In genomic region chr9:56915116-56915515, GRCm38 (mm10) we compare ENCODE assay signal across 21 mouse cellular contexts. TPM values are rescaled to one million over a fixed set of nuclear protein-coding genes. Genes with fewer than 3 reads are reported as not detected.
DNase-seq lines count a peak whose midpoint lies in the region; ATAC-seq and TF ChIP-seq lines count a peak whose summit lies in the region.
"Had no signal": no experiment of that assay in that cellular context is flagged by ENCODE, and none has a peak within 500 bp of the region (broad histone marks: within the 10 kb centered on the region; RNA-seq: fewer than 3 reads in every experiment).

No protein-coding gene starts in this region.

- ATAC-seq in embryonic facial prominence, embryonic 15.5 days (ENCODE audit: insufficient number of reproducible peaks, low FRiP score, low TSS enrichment, low read depth) = no peak; the same call in 1 of the 2 replicates
- peak; percentile 21 for ATAC-seq in lung, postnatal 0 days
- no peak for ATAC-seq in monocyte, adult 5-6 weeks (replicated peaks; ENCODE audit: insufficient number of reproducible peaks, low FRiP score, low TSS enrichment, poor library complexity, severe bottlenecking)
- ATAC-seq: activated CD4-positive, CD25-positive, alpha-beta regulatory T cell, adult 4 months; forebrain, postnatal 0 days; Patski had no signal

- H3K4me1 ChIP-seq in embryonic facial prominence, embryonic 15.5 days = peaks cover 14% of the 10 kb centered on the region
- peaks cover 5% of the 10 kb centered on the region; the same call in 1 of the 2 replicates for H3K4me1 ChIP-seq in embryonic facial prominence, embryonic 10.5 days
- H3K4me1 ChIP-seq in lung, postnatal 0 days (ENCODE audit: insufficient read depth, low read depth, low read length) = no peaks in the 10 kb centered on the region
- H3K4me1 ChIP-seq: embryonic facial prominence, embryonic 12.5 days; forebrain, embryonic 12.5 days; hindbrain, embryonic 10.5 days had no signal

- H3K9me3 ChIP-seq in embryonic facial prominence, embryonic 15.5 days (replicated peaks) = no peaks in the 10 kb centered on the region
- no peaks in the 10 kb centered on the region for H3K9me3 ChIP-seq in embryonic facial prominence, embryonic 10.5 days
- H3K9me3 ChIP-seq in lung, postnatal 0 days (ENCODE audit: low read length) = no peaks in the 10 kb centered on the region
- H3K9me3 ChIP-seq: embryonic facial prominence, embryonic 12.5 days; forebrain, embryonic 12.5 days; hindbrain, embryonic 10.5 days had no signal

- H3K4me3 ChIP-seq in embryonic facial prominence, embryonic 15.5 days (replicated peaks) = no peak overlapping the region
- no peak overlapping the region for H3K4me3 ChIP-seq in embryonic facial prominence, embryonic 10.5 days
- no peak overlapping the region for H3K4me3 ChIP-seq in lung, postnatal 0 days (ENCODE audit: low read depth, low read length)
- H3K4me3 ChIP-seq: embryonic facial prominence, embryonic 12.5 days; forebrain, embryonic 12.5 days; hindbrain, embryonic 10.5 days had no signal

- H3K9ac ChIP-seq in embryonic facial prominence, embryonic 15.5 days = no peak overlapping the region
- H3K9ac ChIP-seq in lung, postnatal 0 days (replicated peaks; ENCODE audit: low read depth) = no peak overlapping the region
- H3K9ac ChIP-seq: embryonic facial prominence, embryonic 12.5 days; forebrain, embryonic 12.5 days; forebrain, postnatal 0 days; hindbrain, embryonic 14.5 days had no signal

- intact Hi-C loops in left cerebral cortex, postnatal 14 days (cut with DNase I) = no loop called here

- peaks cover 42% of the 10 kb centered on the region for H3K36me3 ChIP-seq in embryonic facial prominence, embryonic 15.5 days
- H3K36me3 ChIP-seq in embryonic facial prominence, embryonic 10.5 days (replicated peaks) = peaks cover 62% of the 10 kb centered on the region
- peaks cover 12% of the 10 kb centered on the region; the same call in 1 of the 2 replicates for H3K36me3 ChIP-seq in lung, postnatal 0 days (ENCODE audit: insufficient read depth, low read length)

- TF ChIP-seq CTCF in lung, postnatal 0 days (IDR thresholded peaks at IDR 0.05) = no peak

- no peak overlapping the region for H3K4me2 ChIP-seq in embryonic facial prominence, embryonic 15.5 days (replicated peaks)
- no peak overlapping the region for H3K4me2 ChIP-seq in lung, postnatal 0 days (replicated peaks; ENCODE audit: low read depth, low read length)
- H3K4me2 ChIP-seq: embryonic facial prominence, embryonic 12.5 days; forebrain, embryonic 12.5 days; heart, embryonic 11.5 days; hindbrain, embryonic 14.5 days had no signal

- no peaks in the 10 kb centered on the region for H3K27me3 ChIP-seq in embryonic facial prominence, embryonic 15.5 days
- no peaks in the 10 kb centered on the region for H3K27me3 ChIP-seq in embryonic facial prominence, embryonic 10.5 days (replicated peaks; ENCODE audit: low read depth, poor library complexity, severe bottlenecking)
- H3K27me3 ChIP-seq in lung, postnatal 0 days (replicated peaks; ENCODE audit: insufficient read depth, low read length) = no peaks in the 10 kb centered on the region
- H3K27me3 ChIP-seq: embryonic facial prominence, embryonic 12.5 days; forebrain, embryonic 12.5 days; Patski had no signal

- no peak for TF ChIP-seq EP300 in lung, postnatal 0 days (IDR thresholded peaks at IDR 0.05)

- DNase-seq in embryonic facial prominence, embryonic 10.5 days (ENCODE audit: low spot score) = no peak
- DNase-seq in lung, postnatal 0 days (ENCODE audit: low spot score) = no peak
- no peak for DNase-seq in lung, postnatal 25 days (ENCODE audit: low spot score)
- peak; percentile 3 for DNase-seq in thymus, postnatal 4 days
- no peak for DNase-seq in thymus, postnatal 25 days
- no peak for DNase-seq in left cerebral cortex, postnatal 14 days (ENCODE audit: low spot score in 2 of 2)
- DNase-seq: cerebellum, adult 2 months; cerebellum, postnatal 10 days; embryo, embryonic 11 days; forebrain, postnatal 0 days had no signal

- WGBS in embryonic facial prominence, embryonic 15.5 days = 63% methylated on average over 1 of the region's 1 CpGs
- 63% methylated on average over 1 of the region's 1 CpGs for WGBS in embryonic facial prominence, embryonic 10.5 days
- WGBS in lung, postnatal 0 days = 79% methylated on average over 1 of the region's 1 CpGs

- peak overlapping the region; percentile 11; the same call in 1 of the 2 replicates for H3K27ac ChIP-seq in embryonic facial prominence, embryonic 15.5 days (replicated peaks)
- H3K27ac ChIP-seq in embryonic facial prominence, embryonic 10.5 days (replicated peaks) = no peak overlapping the region
- H3K27ac ChIP-seq in lung, postnatal 0 days (ENCODE audit: low read length) = no peak overlapping the region
- H3K27ac ChIP-seq: embryonic facial prominence, embryonic 12.5 days; forebrain, embryonic 12.5 days; hindbrain, embryonic 10.5 days; hindbrain, embryonic 14.5 days had no signal

RNA-seq across cellular contexts. Expression of gene Snx33, which starts 13.1 kb away (rescaled TPM):
- 10.3 and 12.2 TPM in 2 replicates for polyA plus RNA-seq in embryonic facial prominence, embryonic 15.5 days (2015; fragmentation: Nextera tagmentation; extraction: Ambion mirVana)
- 10.4 and 11.1 TPM in 2 replicates for polyA plus RNA-seq in embryonic facial prominence, embryonic 10.5 days (2016; fragmentation: Nextera tagmentation; extraction: Ambion mirVana)
- polyA plus RNA-seq in lung, postnatal 0 days (2015; fragmentation: Nextera tagmentation; extraction: Ambion mirVana) = 8.7 and 8.9 TPM in 2 replicates
- 7.1 to 16.9 TPM (median 7.1 TPM) in 3 replicates for total RNA-seq in monocyte, adult 5-6 weeks (2017)
- 1 to 10 TPM; 4.6 to 5.2 TPM for total RNA-seq in left cerebral cortex, postnatal 14 days (2021)

RNA-seq across cellular contexts. Expression of gene Imp3, which starts 22.2 kb away (rescaled TPM):
- polyA plus RNA-seq in embryonic facial prominence, embryonic 15.5 days (2015; fragmentation: Nextera tagmentation; extraction: Ambion mirVana) = 89.4 and 95.0 TPM in 2 replicates
- polyA plus RNA-seq in embryonic facial prominence, embryonic 10.5 days (2016; fragmentation: Nextera tagmentation; extraction: Ambion mirVana) = 66.3 and 69.3 TPM in 2 replicates
- 84.7 and 87.7 TPM in 2 replicates for polyA plus RNA-seq in lung, postnatal 0 days (2015; fragmentation: Nextera tagmentation; extraction: Ambion mirVana)
- total RNA-seq in monocyte, adult 5-6 weeks (2017) = 36.1 to 44.3 TPM (median 38.6 TPM) in 3 replicates
- total RNA-seq in left cerebral cortex, postnatal 14 days (2021) = 10 to 100 TPM; 50.6 to 51.1 TPM

RNA-seq across cellular contexts. Expression of gene Snupn, which starts 35.6 kb away (rescaled TPM):
- polyA plus RNA-seq in embryonic facial prominence, embryonic 15.5 days (2015; fragmentation: Nextera tagmentation; extraction: Ambion mirVana) = 25.3 and 27.9 TPM in 2 replicates
- 27.1 and 28.1 TPM in 2 replicates for polyA plus RNA-seq in embryonic facial prominence, embryonic 10.5 days (2016; fragmentation: Nextera tagmentation; extraction: Ambion mirVana)
- polyA plus RNA-seq in lung, postnatal 0 days (2015; fragmentation: Nextera tagmentation; extraction: Ambion mirVana) = 12.2 and 12.7 TPM in 2 replicates
- 3.8 to 9.4 TPM (median 6.5 TPM) in 3 replicates for total RNA-seq in monocyte, adult 5-6 weeks (2017)
- 10 to 100 TPM; 17.3 to 17.7 TPM for total RNA-seq in left cerebral cortex, postnatal 14 days (2021)

RNA-seq across cellular contexts. Expression of gene Cspg4, which starts 50.3 kb away (rescaled TPM):
- polyA plus RNA-seq in embryonic facial prominence, embryonic 15.5 days (2015; fragmentation: Nextera tagmentation; extraction: Ambion mirVana) = 31.2 and 34.1 TPM in 2 replicates
- polyA plus RNA-seq in embryonic facial prominence, embryonic 10.5 days (2016; fragmentation: Nextera tagmentation; extraction: Ambion mirVana) = 2.2 and 2.5 TPM in 2 replicates
- 9.1 and 10.4 TPM in 2 replicates for polyA plus RNA-seq in lung, postnatal 0 days (2015; fragmentation: Nextera tagmentation; extraction: Ambion mirVana)
- not detected in 3 replicates for total RNA-seq in monocyte, adult 5-6 weeks (2017)
- 10 to 100 TPM; 21.4 to 25.0 TPM for total RNA-seq in left cerebral cortex, postnatal 14 days (2021)

RNA-seq across cellular contexts. Expression of gene Odf3l1, which starts 50.6 kb away (rescaled TPM):
- polyA plus RNA-seq in embryonic facial prominence, embryonic 15.5 days (2015; fragmentation: Nextera tagmentation; extraction: Ambion mirVana) = 0.88 and 1.1 TPM in 2 replicates
- polyA plus RNA-seq in embryonic facial prominence, embryonic 10.5 days (2016; fragmentation: Nextera tagmentation; extraction: Ambion mirVana) = not detected in 2 replicates
- polyA plus RNA-seq in lung, postnatal 0 days (2015; fragmentation: Nextera tagmentation; extraction: Ambion mirVana) = 0.30 TPM in 1 of 2 replicates, not detected in the other
- total RNA-seq in monocyte, adult 5-6 weeks (2017) = not detected in 3 replicates
- not detected for total RNA-seq in left cerebral cortex, postnatal 14 days (2021)
- total RNA-seq: forebrain, postnatal 0 days; heart, adult 18-20 months; heart, postnatal 25 days had no signal
- polyA plus RNA-seq: activated CD4-positive, CD25-positive, alpha-beta regulatory T cell, adult 4 months; forebrain, embryonic 12.5 days; hindbrain, embryonic 14.5 days; Patski had no signal
